8 mouse cellular contexts compared by ENCODE assay signal in the genomic region with DNA sequence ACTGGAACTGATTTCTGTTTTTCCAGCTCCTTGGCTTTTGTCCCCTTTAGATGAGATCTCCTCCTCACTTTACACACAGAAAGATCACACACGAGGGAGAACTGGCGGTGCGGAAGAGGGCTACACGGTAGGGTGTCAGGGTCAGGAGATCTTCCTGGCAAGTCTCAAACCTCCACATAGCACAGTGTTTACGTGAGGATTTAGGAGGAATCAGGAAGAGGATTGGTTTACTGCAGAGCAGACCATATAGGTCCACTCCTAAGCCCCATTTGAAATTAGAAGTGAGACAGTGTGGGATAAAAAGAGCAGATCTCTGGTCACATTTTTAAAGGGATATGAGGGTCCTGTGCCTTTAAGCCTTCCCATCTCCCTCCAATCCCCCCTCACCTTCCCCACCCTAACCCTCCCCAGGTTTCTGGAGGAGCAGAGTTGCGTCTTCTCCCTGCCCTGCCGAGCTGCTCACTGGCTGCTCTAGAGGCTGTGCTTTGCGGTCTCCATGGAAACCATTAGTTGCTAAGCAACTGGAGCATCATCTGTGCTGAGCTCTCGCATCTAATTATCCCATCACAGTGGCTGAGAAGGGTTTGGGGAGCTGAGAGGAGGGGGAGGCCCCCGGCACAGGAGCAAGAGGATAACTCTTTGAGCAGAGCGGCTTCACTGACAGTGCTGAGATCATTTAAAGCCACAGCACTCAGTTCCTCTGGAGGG. TPM values are rescaled to one million over a fixed set of nuclear protein-coding genes. Genes with fewer than 3 reads are reported as not detected.
DNase-seq lines count a peak whose midpoint lies in the region; ATAC-seq lines count a peak whose summit lies in the region.
"Had no signal": no experiment of that assay in that cellular context is flagged by ENCODE, and none has a peak within 500 bp of the region (broad histone marks: within the 10 kb centered on the region; RNA-seq: fewer than 3 reads in every experiment).

No protein-coding gene starts in this region.

- WGBS in neural tube, embryonic 15.5 days = 3% methylated on average over 11 of the region's 11 CpGs

- H3K27me3 ChIP-seq in neural tube, embryonic 15.5 days (replicated peaks) = peaks cover 13% of the 10 kb centered on the region; the same call in 1 of the 2 replicates

- no peaks in the 10 kb centered on the region for H3K9me3 ChIP-seq in neural tube, embryonic 15.5 days (replicated peaks)
- H3K9me3 ChIP-seq: megakaryocyte, embryonic 14.5 days had no signal

- peak; percentile 76 for DNase-seq in ZHBTc4 (ENCODE audit: low read depth, low spot score)
- peak; percentile 44 for DNase-seq in cerebellum, adult 9-10 months
- DNase-seq in frontal cortex, adult 2 months (ENCODE audit: extremely low spot score in 1 of 2, low spot score in 1 of 2) = peak; percentile 93 to 95
- DNase-seq in left cerebral cortex, adult 18-20 months (ENCODE audit: low spot score in 2 of 2) = peak; percentile 85 to 88
- no peak for DNase-seq in urinary bladder, postnatal 4 days (ENCODE audit: low spot score in 2 of 2)

- H3K4me3 ChIP-seq in neural tube, embryonic 15.5 days (replicated peaks) = peak overlapping the region; percentile 16
- H3K4me3 ChIP-seq: megakaryocyte, embryonic 14.5 days had no signal

- peak overlapping the region; percentile 90 for H3K27ac ChIP-seq in neural tube, embryonic 15.5 days (replicated peaks)

- ATAC-seq in neural tube, embryonic 15.5 days (ENCODE audit: low FRiP score) = peak; percentile 96
- ATAC-seq in inflammation-experienced regulatory T-cells, adult 6 months = no peak

- peak overlapping the region; percentile 52 for H3K4me2 ChIP-seq in neural tube, embryonic 15.5 days

- peak overlapping the region; percentile 44 for H3K9ac ChIP-seq in neural tube, embryonic 15.5 days (replicated peaks)

- H3K36me3 ChIP-seq in neural tube, embryonic 15.5 days = no peaks in the 10 kb centered on the region

- H3K4me1 ChIP-seq in neural tube, embryonic 15.5 days = peaks cover 37% of the 10 kb centered on the region

RNA-seq across cellular contexts. Expression of gene Upk2, which starts 2.4 kb away (rescaled TPM):
- polyA plus RNA-seq in frontal cortex, adult 2 months (2012; rRNA removed) = 0.19 TPM in 1 of 2 replicates, not detected in the other
- not detected for total RNA-seq in left cerebral cortex, adult 18-20 months (2021)
- 0.73 TPM in 1 of 2 replicates, not detected in the other for polyA plus RNA-seq in neural tube, embryonic 15.5 days (2015; fragmentation: Nextera tagmentation; extraction: Ambion mirVana)
- not detected for polyA plus RNA-seq in inflammation-experienced regulatory T-cells, adult 6 months (2017; shearing (Covaris generic))

RNA-seq across cellular contexts. Expression of gene Foxr1, which starts 16.3 kb away (rescaled TPM):
- polyA plus RNA-seq in frontal cortex, adult 2 months (2012; rRNA removed) = not detected in 2 replicates
- total RNA-seq in left cerebral cortex, adult 18-20 months (2021) = not detected
- polyA plus RNA-seq in neural tube, embryonic 15.5 days (2015; fragmentation: Nextera tagmentation; extraction: Ambion mirVana) = 0.09 TPM in 1 of 2 replicates, not detected in the other
- polyA plus RNA-seq in inflammation-experienced regulatory T-cells, adult 6 months (2017; shearing (Covaris generic)) = under 1 TPM in 2 of 3 experiments, not detected in 1; 0.17 to 0.72 TPM

RNA-seq across cellular contexts. Expression of gene Bcl9l, which starts 25.4 kb away (rescaled TPM):
- 20.1 and 21.7 TPM in 2 replicates for polyA plus RNA-seq in frontal cortex, adult 2 months (2012; rRNA removed)
- 10 to 100 TPM; 59.1 to 62.5 TPM for total RNA-seq in left cerebral cortex, adult 18-20 months (2021)
- 9.7 and 11.5 TPM in 2 replicates for polyA plus RNA-seq in neural tube, embryonic 15.5 days (2015; fragmentation: Nextera tagmentation; extraction: Ambion mirVana)
- 10 to 100 TPM; 11.1 to 12.4 (median 12.2) TPM for polyA plus RNA-seq in inflammation-experienced regulatory T-cells, adult 6 months (2017; shearing (Covaris generic))

RNA-seq across cellular contexts. Expression of gene Ccdc84, which starts 38.8 kb away (rescaled TPM):
- 53.1 and 56.2 TPM in 2 replicates for polyA plus RNA-seq in frontal cortex, adult 2 months (2012; rRNA removed)
- total RNA-seq in left cerebral cortex, adult 18-20 months (2021) = 10 to 100 TPM; 18.9 to 19.0 TPM
- 32.4 and 36.4 TPM in 2 replicates for polyA plus RNA-seq in neural tube, embryonic 15.5 days (2015; fragmentation: Nextera tagmentation; extraction: Ambion mirVana)
- 10 to 100 TPM; 13.6 to 35.6 (median 25.7) TPM for polyA plus RNA-seq in inflammation-experienced regulatory T-cells, adult 6 months (2017; shearing (Covaris generic))

RNA-seq across cellular contexts. Expression of gene Trappc4, which starts 49.8 kb away (rescaled TPM):
- 86.4 and 86.9 TPM in 2 replicates for polyA plus RNA-seq in frontal cortex, adult 2 months (2012; rRNA removed)
- 10 to 100 TPM; 70.6 to 71.0 TPM for total RNA-seq in left cerebral cortex, adult 18-20 months (2021)
- polyA plus RNA-seq in neural tube, embryonic 15.5 days (2015; fragmentation: Nextera tagmentation; extraction: Ambion mirVana) = 261 and 302 TPM in 2 replicates
- 100 to 1,000 TPM; 128 to 165 (median 154) TPM for polyA plus RNA-seq in inflammation-experienced regulatory T-cells, adult 6 months (2017; shearing (Covaris generic))

Comparison
In these comparisons a context has a peak if more than half of its experiments do, and no peak if none do; other contexts are left out.
1. DNase-seq: peak in ZHBTc4 (single experiment), cerebellum, adult 9-10 months (single experiment), frontal cortex, adult 2 months (2 of 2) and left cerebral cortex, adult 18-20 months (2 of 2); none in urinary bladder, postnatal 4 days (0 of 2).